15 mouse cellular contexts compared by ENCODE assay signal in the genomic region with DNA sequence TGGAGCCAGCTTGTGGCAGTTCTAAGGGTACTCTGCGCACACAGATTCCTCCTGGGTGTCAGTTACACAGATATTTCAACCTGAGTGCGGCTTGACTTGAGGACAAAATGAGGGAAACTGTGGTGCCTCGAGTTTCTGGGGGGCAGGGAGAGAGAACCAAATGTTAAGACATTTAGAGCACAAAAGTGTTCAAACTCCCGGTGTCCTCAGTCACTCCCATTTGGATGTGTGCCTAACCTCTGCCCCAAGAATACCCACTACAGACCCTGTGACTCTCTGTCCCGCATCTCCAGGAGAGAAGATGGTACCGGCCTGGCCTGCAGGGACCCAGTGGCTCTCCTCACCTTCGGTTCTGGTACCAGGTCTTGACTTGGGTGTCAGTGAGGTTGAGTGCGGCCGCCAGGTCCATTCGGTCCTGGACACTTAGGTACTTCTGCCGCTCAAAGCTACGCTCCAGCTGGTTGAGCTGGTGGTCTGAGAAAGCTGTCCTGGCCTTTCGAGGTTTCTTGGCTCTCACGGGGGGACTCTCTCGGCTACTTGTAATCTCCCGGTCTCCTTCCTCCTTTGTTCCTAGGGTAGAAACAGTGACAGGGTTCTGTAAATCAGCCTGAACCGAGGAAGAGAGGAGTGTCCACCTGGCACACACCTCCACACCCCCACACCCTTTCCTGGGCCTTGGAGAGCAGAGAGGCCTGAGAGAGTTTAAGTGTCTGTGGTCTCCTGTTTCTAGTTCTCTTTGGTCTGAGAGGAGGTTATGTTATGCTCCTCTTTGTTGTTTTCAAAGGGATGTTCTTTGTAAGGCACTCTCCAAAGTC. TPM values are rescaled to one million over a fixed set of nuclear protein-coding genes. Genes with fewer than 3 reads are reported as not detected.
DNase-seq lines count a peak whose midpoint lies in the region; ATAC-seq and TF ChIP-seq lines count a peak whose summit lies in the region.
"Had no signal": no experiment of that assay in that cellular context is flagged by ENCODE, and none has a peak within 500 bp of the region (broad histone marks: within the 10 kb centered on the region; RNA-seq: fewer than 3 reads in every experiment).

No protein-coding gene starts in this region.

- TF ChIP-seq POLR2A in kidney, adult 2 months (IDR thresholded peaks at IDR 0.05; ENCODE audit: low read depth, low read length), result no peak

- TF ChIP-seq CTCF in kidney, adult 2 months (conservative IDR thresholded peaks at IDR 0.05; ENCODE audit: insufficient read depth, insufficient read length, low read depth, low read length), result no peak

- 2% methylated on average over 17 of the region's 17 CpGs for whole genome bisulfite sequencing in forebrain, embryonic 14.5 days
- 1% methylated on average over 17 of the region's 17 CpGs for WGBS in midbrain, embryonic 10.5 days
- whole genome bisulfite sequencing in neural tube, embryonic 15.5 days, result 2% methylated on average over 17 of the region's 17 CpGs
- 6% methylated on average over 17 of the region's 17 CpGs for WGBS in kidney, adult 2 months

- H3K9ac ChIP-seq in forebrain, embryonic 14.5 days (ENCODE audit: low read length), result peak overlapping the region; percentile 40; the same call in 1 of the 2 replicates
- no peak overlapping the region for H3K9ac ChIP-seq in neural tube, embryonic 15.5 days (replicated peaks)
- H3K9ac ChIP-seq: embryonic facial prominence, embryonic 15.5 days had no signal

- peaks cover 85% of the 10 kb centered on the region for H3K27me3 ChIP-seq in forebrain, embryonic 14.5 days (replicated peaks; ENCODE audit: control insufficient read depth, insufficient read depth, low read length)
- H3K27me3 ChIP-seq in midbrain, embryonic 10.5 days (ENCODE audit: low read depth, poor library complexity, severe bottlenecking), result peaks cover 100% of the 10 kb centered on the region
- H3K27me3 ChIP-seq in neural tube, embryonic 15.5 days (replicated peaks), result peaks cover 81% of the 10 kb centered on the region
- peaks cover 21% of the 10 kb centered on the region for H3K27me3 ChIP-seq in kidney, adult 2 months (replicated peaks; ENCODE audit: control insufficient read depth, insufficient read depth, low read length)

- H3K9me3 ChIP-seq in forebrain, embryonic 14.5 days (replicated peaks; ENCODE audit: control insufficient read depth, low read length), result no peaks in the 10 kb centered on the region
- H3K9me3 ChIP-seq in midbrain, embryonic 10.5 days (replicated peaks), result no peaks in the 10 kb centered on the region
- H3K9me3 ChIP-seq in neural tube, embryonic 15.5 days (replicated peaks), result no peaks in the 10 kb centered on the region
- H3K9me3 ChIP-seq: embryonic facial prominence, embryonic 15.5 days had no signal

- H3K36me3 ChIP-seq in forebrain, embryonic 14.5 days (ENCODE audit: control insufficient read depth, insufficient read depth, low read length), result no peaks in the 10 kb centered on the region
- H3K36me3 ChIP-seq in midbrain, embryonic 10.5 days, result no peaks in the 10 kb centered on the region; the same call in 1 of the 2 replicates
- H3K36me3 ChIP-seq in neural tube, embryonic 15.5 days, result no peaks in the 10 kb centered on the region
- H3K36me3 ChIP-seq in kidney, adult 2 months (ENCODE audit: control insufficient read depth, insufficient read depth, low read length), result no peaks in the 10 kb centered on the region
- H3K36me3 ChIP-seq: embryonic facial prominence, embryonic 15.5 days had no signal

- peak overlapping the region; percentile 38 for H3K4me2 ChIP-seq in forebrain, embryonic 14.5 days (ENCODE audit: low read length)
- H3K4me2 ChIP-seq in neural tube, embryonic 15.5 days, result no peak overlapping the region
- H3K4me2 ChIP-seq: embryonic facial prominence, embryonic 15.5 days had no signal

- peaks cover 13% of the 10 kb centered on the region; the same call in 1 of the 2 replicates for H3K4me1 ChIP-seq in forebrain, embryonic 14.5 days (ENCODE audit: control insufficient read depth, insufficient read depth, low read length)
- peaks cover 66% of the 10 kb centered on the region for H3K4me1 ChIP-seq in midbrain, embryonic 10.5 days
- peaks cover 22% of the 10 kb centered on the region for H3K4me1 ChIP-seq in neural tube, embryonic 15.5 days
- no peaks in the 10 kb centered on the region for H3K4me1 ChIP-seq in kidney, adult 2 months (ENCODE audit: control insufficient read depth, insufficient read depth, low read length)

- H3K27ac ChIP-seq in forebrain, embryonic 14.5 days (ENCODE audit: low read depth, low read length), result no peak overlapping the region; the same call in 1 of the 2 replicates
- peak overlapping the region; percentile 84 for H3K27ac ChIP-seq in midbrain, embryonic 10.5 days (replicated peaks)
- no peak overlapping the region for H3K27ac ChIP-seq in neural tube, embryonic 15.5 days (replicated peaks)
- no peak overlapping the region for H3K27ac ChIP-seq in kidney, adult 2 months (ENCODE audit: insufficient read depth, low read depth, low read length)
- H3K27ac ChIP-seq: embryonic facial prominence, embryonic 15.5 days; gastrocnemius, adult 2 months; stomach, postnatal 0 days had no signal

- DNase-seq in cerebellum, adult 11 months, result peak; percentile 38
- DNase-seq in forebrain, embryonic 14.5 days (ENCODE audit: low spot score), result peak; percentile 8
- peak; percentile 55 for DNase-seq in midbrain, embryonic 10.5 days (ENCODE audit: low spot score)
- DNase-seq in gastrocnemius, postnatal 4 days (ENCODE audit: low spot score in 2 of 2), result no peak
- no peak for DNase-seq in kidney, adult 18-20 months
- DNase-seq in kidney, adult 2 months, result no peak
- DNase-seq: gastrocnemius, adult 2 months; kidney, adult 8-10 months had no signal

- ATAC-seq in cerebellum, adult (ENCODE audit: insufficient number of reproducible peaks, low FRiP score, low TSS enrichment), result no peak
- ATAC-seq in forebrain, embryonic 14.5 days, result no peak
- no peak for ATAC-seq in neural tube, embryonic 15.5 days (ENCODE audit: low FRiP score)

- peak overlapping the region; percentile 23 for H3K4me3 ChIP-seq in forebrain, embryonic 14.5 days (ENCODE audit: low read depth, low read length)
- H3K4me3 ChIP-seq in midbrain, embryonic 10.5 days, result peak overlapping the region; percentile 66
- H3K4me3 ChIP-seq in neural tube, embryonic 15.5 days (replicated peaks), result peak overlapping the region; percentile 9
- H3K4me3 ChIP-seq in kidney, adult 2 months (ENCODE audit: insufficient read depth, low read depth, low read length), result no peak overlapping the region
- H3K4me3 ChIP-seq: embryonic facial prominence, embryonic 15.5 days; gastrocnemius, adult 2 months had no signal

RNA-seq across cellular contexts. Expression of gene Barhl2, which starts 2.7 kb away (rescaled TPM):
- 1.9 and 2.0 TPM in 2 replicates for polyA plus RNA-seq in forebrain, embryonic 14.5 days (2014; fragmentation: Nextera tagmentation; extraction: Ambion mirVana)
- 4.4 and 5.3 TPM in 2 replicates for polyA plus RNA-seq in midbrain, embryonic 10.5 days (2016; fragmentation: Nextera tagmentation; extraction: Ambion mirVana)
- polyA plus RNA-seq in neural tube, embryonic 15.5 days (2015; fragmentation: Nextera tagmentation; extraction: Ambion mirVana), result 1.5 and 1.8 TPM in 2 replicates
- not detected for total RNA-seq in gastrocnemius, postnatal 4 days (2021)
- polyA plus RNA-seq in kidney, adult 2 months (2012; rRNA removed), result not detected in 2 replicates
- total RNA-seq: ES-E14; gastrocnemius, adult 2 months had no signal
- polyA plus RNA-seq: embryonic facial prominence, embryonic 15.5 days; heart, embryonic 14.5 days; liver, embryonic 16.5 days; stomach, postnatal 0 days had no signal

Comparison
In these comparisons a context has a peak if more than half of its experiments do, and no peak if none do; other contexts are left out.
1. DNase-seq: peak in cerebellum, adult 11 months (single experiment), forebrain, embryonic 14.5 days (single experiment) and midbrain, embryonic 10.5 days (single experiment); none in gastrocnemius, postnatal 4 days (0 of 2), kidney, adult 18-20 months (single experiment) and kidney, adult 2 months (single experiment).